Mouse (Mus musculus): ENCODE measurements around the gene Fam186b. TPM values are rescaled to one million over a fixed set of nuclear protein-coding genes. Genes with fewer than 3 reads are reported as not detected.

The Fam186b gene
- polyA plus RNA-seq, 1 experiment from 2014 or later, result 0.18 TPM

DNA sequence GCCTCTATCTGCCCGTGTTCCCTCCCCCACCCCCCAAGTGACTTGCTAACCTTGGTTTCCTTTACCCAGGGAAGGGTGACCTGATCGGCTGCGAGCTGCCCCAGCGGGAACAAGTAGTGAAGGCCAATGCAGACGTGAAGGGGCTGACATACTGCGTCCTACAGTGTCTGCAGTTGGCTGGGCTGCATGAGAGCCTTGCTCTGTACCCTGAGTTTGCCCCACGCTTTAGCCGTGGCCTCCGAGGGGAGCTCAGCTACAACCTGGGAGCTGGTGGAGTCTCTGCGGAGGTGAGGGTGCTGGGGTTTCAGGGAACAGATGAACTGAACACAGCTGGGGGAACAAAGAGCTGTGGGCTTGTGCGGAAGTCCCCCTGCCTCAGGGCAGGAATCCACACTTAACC lies 57.7 kb downstream of the Fam186b start:
- no peak overlapping the region for H3K9ac ChIP-seq
- 49% methylated on average over 11 of the region's 11 CpGs for WGBS
- H3K4me1 ChIP-seq, result peaks cover 10% of the 10 kb centered on the region; the same call in 1 of the 2 replicates
- no peaks in the 10 kb centered on the region for H3K9me3 ChIP-seq
- no peak overlapping the region for H3K4me2 ChIP-seq
- H3K27me3 ChIP-seq, result peaks cover 22% of the 10 kb centered on the region
- no peak overlapping the region for H3K4me3 ChIP-seq
- H3K36me3 ChIP-seq, result peaks cover 19% of the 10 kb centered on the region
- no peak for ATAC-seq (ENCODE audit: insufficient number of reproducible peaks, low FRiP score, low TSS enrichment, low read depth)
- no peak overlapping the region for H3K27ac ChIP-seq

DNA sequence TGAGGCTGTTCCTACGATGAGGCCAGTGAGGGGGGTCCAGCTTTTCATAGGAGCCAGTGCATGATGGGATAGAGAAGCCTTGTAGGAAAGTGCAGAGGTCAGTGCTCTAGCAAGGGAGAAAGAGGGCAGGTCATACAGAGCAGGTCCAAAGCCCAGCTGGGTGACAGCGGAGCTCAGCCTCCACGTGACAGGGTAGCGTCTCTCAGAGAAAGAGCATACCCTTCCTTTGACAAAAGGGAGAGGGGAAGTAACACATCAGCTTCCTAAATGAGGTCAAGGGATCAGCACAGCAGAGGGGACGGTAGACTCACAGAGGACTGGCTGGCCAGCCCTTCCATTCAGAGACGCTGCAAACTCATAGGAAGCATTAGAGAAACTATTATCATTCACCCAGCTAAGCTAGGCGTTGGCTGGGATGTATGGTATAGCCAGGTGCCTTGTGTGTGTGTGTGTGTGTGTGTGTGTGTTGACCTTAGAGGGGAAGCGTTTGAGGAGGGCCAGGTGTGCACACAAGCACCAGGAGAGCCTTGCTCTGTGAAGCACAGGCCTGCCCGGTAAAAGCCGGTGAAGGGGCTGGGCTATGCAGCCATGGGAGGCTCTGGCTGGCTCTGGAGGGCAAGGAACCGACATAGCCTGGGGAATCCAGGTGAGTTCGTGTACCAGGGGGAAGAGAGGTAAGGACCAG lies 61.2 kb downstream of the Fam186b start:
- H3K9me3 ChIP-seq, result no peaks in the 10 kb centered on the region
- H3K9ac ChIP-seq, result no peak overlapping the region
- peaks cover 7% of the 10 kb centered on the region; the same call in 1 of the 2 replicates for H3K4me1 ChIP-seq
- 66% methylated on average over 12 of the region's 12 CpGs for WGBS
- no peak for ATAC-seq (ENCODE audit: insufficient number of reproducible peaks, low FRiP score, low TSS enrichment, low read depth)
- H3K4me3 ChIP-seq, result no peak overlapping the region
- H3K27ac ChIP-seq, result no peak overlapping the region
- no peaks in the 10 kb centered on the region for H3K36me3 ChIP-seq
- peaks cover 48% of the 10 kb centered on the region for H3K27me3 ChIP-seq
- no peak overlapping the region for H3K4me2 ChIP-seq

- Histone ChIP-seq H3K27ac (no peak overlapping the region), H3K9me3 (no peaks in the 10 kb centered on the region), H3K4me3 (no peak overlapping the region), H3K36me3 (no peaks in the 10 kb centered on the region), H3K4me1 (peaks cover 7% of the 10 kb centered on the region; the same call in 1 of the 2 replicates), H3K27me3 (peaks cover 55% of the 10 kb centered on the region), H3K9ac (no peak overlapping the region), H3K4me2 (no peak overlapping the region)
- WGBS, result 58% methylated on average over 17 of the region's 17 CpGs
- ATAC-seq (ENCODE audit: insufficient number of reproducible peaks, low FRiP score, low TSS enrichment, low read depth), result no peak
Observed at GRCm38 (mm10) chr15:99233719-99234118, 62.0 kb downstream of the Fam186b start.

DNA sequence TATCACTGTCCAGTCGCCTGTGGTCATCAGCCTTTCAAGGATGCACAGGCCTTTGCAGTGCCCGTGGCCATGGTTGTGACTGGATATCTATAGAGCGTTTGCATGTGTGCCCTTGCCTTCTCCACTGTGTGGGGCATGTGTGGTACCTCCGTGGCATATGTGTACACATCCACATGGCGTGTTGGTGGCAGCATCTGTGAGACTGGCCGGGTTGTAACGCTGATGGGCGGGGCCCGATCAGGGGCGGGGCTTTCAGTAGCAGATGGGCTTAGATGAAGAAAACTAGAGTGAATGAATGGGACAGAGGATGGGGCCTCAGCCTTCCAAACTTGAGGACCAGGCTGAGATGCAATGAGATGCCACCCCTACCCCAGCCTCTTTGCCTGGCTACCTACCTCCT lies 63.7 kb downstream of the Fam186b start:
- Histone ChIP-seq H3K4me2 (no peak overlapping the region), H3K4me1 (peaks cover 3% of the 10 kb centered on the region; the same call in 1 of the 2 replicates), H3K9ac (no peak overlapping the region), H3K27ac (no peak overlapping the region), H3K9me3 (no peaks in the 10 kb centered on the region), H3K27me3 (peaks cover 72% of the 10 kb centered on the region), H3K4me3 (no peak overlapping the region), H3K36me3 (no peaks in the 10 kb centered on the region)
- WGBS, result 60% methylated on average over 10 of the region's 10 CpGs
- no peak for ATAC-seq (ENCODE audit: insufficient number of reproducible peaks, low FRiP score, low TSS enrichment, low read depth)

DNA sequence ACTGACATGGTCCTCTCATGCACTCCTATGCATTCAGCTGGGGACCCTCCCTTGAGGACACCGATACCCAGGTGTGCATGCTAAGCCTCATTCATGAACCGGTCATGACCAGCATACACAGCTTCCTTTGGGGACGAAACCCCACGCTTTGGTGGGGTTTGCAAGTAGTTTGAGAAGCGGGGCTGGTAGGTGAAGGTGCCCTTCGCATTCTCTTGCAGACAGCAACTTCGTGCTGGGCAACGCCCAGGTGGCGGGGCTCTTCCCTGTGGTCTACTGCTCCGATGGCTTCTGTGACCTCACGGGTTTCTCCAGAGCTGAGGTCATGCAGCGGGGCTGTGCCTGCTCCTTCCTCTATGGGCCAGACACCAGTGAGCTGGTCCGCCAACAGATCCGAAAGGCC lies 69.6 kb downstream of the Fam186b start:
- no peaks in the 10 kb centered on the region for H3K36me3 ChIP-seq
- H3K9ac ChIP-seq, result no peak overlapping the region
- H3K4me2 ChIP-seq, result no peak overlapping the region
- no peak for ATAC-seq (ENCODE audit: insufficient number of reproducible peaks, low FRiP score, low TSS enrichment, low read depth)
- no peaks in the 10 kb centered on the region for H3K9me3 ChIP-seq
- no peak overlapping the region for H3K4me3 ChIP-seq
- no peak overlapping the region for H3K27ac ChIP-seq
- peaks cover 40% of the 10 kb centered on the region for H3K4me1 ChIP-seq
- H3K27me3 ChIP-seq, result peaks cover 97% of the 10 kb centered on the region
- WGBS, result 27% methylated on average over 14 of the region's 14 CpGs

DNA sequence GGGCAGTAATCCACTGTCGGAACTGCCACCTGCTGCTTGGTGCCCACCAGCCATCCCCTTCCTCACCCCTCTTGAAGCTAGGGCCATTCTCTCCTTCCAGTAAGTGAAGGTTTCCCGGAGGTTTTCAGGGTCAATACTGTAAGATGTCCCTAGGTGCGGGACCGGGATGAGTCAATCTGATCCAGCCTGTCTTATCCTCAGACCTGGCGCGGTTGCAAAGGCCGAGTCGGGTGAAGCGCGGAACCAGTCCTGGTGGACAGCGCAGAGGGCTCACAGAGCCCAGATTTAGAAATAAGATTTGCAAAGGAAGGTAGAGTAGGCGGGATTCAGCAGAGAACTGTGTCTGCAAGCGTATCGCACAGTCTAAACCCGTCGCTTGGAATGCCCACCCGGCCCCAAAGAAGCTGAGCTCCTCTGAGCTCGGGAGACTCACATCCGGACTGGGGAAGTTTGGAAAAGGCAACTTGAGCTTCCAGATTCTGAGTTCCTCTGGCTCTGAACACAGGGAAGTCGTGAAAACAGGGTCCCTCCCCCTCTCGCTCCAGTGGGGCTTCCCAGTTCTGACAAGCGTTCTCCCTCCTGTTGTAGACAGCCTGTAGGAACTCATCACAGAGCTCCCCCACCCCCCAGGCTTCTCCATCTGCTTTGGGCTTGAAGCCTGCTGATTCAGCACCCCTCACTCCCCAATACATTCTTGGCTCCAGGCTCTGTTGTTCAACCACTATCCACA lies 70.4 kb downstream of the Fam186b start:
- Histone ChIP-seq H3K36me3 (no peaks in the 10 kb centered on the region), H3K4me1 (peaks cover 40% of the 10 kb centered on the region), H3K4me3 (peak overlapping the region; percentile 45), H3K27me3 (peaks cover 97% of the 10 kb centered on the region), H3K4me2 (peak overlapping the region; percentile 78), H3K9me3 (no peaks in the 10 kb centered on the region), H3K27ac (no peak overlapping the region), H3K9ac (no peak overlapping the region)
- ATAC-seq (ENCODE audit: insufficient number of reproducible peaks, low FRiP score, low TSS enrichment, low read depth), result peak; percentile 16; the same call in 1 of the 2 replicates
- WGBS, result under 1% methylated on average over 22 of the region's 22 CpGs

DNA sequence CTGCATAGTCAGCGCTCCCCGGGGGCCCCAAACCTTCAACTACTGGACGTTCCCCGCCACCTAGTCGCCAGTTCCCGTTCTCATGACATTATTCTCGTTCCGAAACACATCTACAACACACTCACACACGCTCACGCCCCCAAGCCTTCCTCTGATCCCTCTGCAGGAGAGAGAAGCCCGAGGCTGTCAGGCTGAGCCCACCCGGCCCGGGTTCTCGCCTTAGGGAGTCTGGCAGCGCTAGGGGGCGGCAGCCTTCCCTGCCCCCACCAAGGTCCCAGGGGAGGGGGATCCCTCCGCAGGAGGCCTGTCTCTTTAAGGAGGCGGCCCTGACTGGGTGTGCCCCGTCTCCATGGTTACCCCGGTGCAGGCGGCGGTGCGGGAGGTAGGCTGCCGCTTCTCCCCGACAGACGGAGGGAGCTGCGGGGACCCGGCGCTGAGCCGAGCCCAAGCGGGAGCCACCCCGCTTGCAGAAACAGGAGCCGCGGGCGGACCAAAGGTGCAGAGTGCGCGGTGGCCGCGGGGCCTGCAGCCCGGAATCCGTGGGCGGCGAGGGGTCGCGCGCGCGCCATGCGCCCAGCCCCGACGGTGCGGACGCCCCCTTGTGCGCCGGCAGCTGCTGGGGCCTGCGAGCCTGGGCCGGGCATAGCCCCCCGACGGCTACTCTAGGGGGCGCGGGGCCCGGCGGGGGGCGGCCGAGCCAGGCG lies 71.3 kb downstream of the Fam186b start, which contains the start of gene Kcnh3:
Gene Kcnh3 (plus strand): TSS at position 654 of the 704 bp plus-strand sequence.
- no peaks in the 10 kb centered on the region for H3K9me3 ChIP-seq
- no peaks in the 10 kb centered on the region for H3K36me3 ChIP-seq
- H3K9ac ChIP-seq, result 0 out of 2 replicates have a peak within 1 kb of the TSS, but pooled peaks have one; percentile 28
- peak within 1 kb of the TSS; percentile 45 for H3K4me3 ChIP-seq
- peaks cover 40% of the 10 kb centered on the region for H3K4me1 ChIP-seq
- H3K27ac ChIP-seq, result no peak within 1 kb of the TSS
- WGBS, result under 1% methylated on average over 64 of the region's 66 CpGs
- ATAC-seq (ENCODE audit: insufficient number of reproducible peaks, low FRiP score, low TSS enrichment, low read depth), result no peak
- peaks cover 95% of the 10 kb centered on the region for H3K27me3 ChIP-seq
- H3K4me2 ChIP-seq, result peak within 1 kb of the TSS; percentile 78

DNA sequence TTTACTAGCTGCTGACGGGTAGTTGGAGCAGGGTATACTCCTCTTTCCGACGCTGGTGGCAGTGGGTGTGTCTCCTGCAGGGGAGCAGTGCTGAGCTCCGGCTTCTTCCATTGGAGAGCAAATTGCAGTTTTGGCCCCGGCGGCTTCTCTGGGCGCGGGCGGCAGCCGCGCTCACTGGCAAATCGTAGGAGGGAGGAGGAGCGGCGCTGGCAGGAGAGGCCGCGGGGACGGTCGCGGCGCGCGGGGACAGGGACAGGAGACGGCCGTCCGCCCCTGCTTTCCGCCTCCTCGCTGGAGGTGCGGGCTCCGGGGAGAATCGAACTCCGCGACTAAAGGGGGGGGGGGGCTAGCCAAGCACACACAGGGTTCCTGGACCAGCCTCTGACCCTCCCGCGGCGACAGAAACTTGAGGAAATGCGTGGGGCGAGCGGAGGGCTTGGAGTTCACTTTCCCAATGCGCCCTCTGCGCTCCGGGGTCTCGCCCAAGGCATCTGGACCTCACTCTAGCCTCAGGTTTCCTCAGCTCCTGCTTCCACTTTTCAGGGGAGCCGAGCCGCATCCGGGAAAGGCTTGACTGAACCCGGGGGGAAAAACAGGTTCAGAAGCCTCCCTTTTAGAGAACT lies 72.0 kb downstream of the Fam186b start:
- Histone ChIP-seq H3K4me1 (peaks cover 40% of the 10 kb centered on the region), H3K36me3 (no peaks in the 10 kb centered on the region), H3K9ac (0 out of 2 replicates have a peak overlapping the region, but pooled peaks have one; percentile 28), H3K27ac (no peak overlapping the region), H3K27me3 (peaks cover 88% of the 10 kb centered on the region), H3K4me2 (peak overlapping the region; percentile 78), H3K4me3 (peak overlapping the region; percentile 45), H3K9me3 (no peaks in the 10 kb centered on the region)
- WGBS, result under 1% methylated on average over 42 of the region's 46 CpGs
- ATAC-seq (ENCODE audit: insufficient number of reproducible peaks, low FRiP score, low TSS enrichment, low read depth), result no peak

DNA sequence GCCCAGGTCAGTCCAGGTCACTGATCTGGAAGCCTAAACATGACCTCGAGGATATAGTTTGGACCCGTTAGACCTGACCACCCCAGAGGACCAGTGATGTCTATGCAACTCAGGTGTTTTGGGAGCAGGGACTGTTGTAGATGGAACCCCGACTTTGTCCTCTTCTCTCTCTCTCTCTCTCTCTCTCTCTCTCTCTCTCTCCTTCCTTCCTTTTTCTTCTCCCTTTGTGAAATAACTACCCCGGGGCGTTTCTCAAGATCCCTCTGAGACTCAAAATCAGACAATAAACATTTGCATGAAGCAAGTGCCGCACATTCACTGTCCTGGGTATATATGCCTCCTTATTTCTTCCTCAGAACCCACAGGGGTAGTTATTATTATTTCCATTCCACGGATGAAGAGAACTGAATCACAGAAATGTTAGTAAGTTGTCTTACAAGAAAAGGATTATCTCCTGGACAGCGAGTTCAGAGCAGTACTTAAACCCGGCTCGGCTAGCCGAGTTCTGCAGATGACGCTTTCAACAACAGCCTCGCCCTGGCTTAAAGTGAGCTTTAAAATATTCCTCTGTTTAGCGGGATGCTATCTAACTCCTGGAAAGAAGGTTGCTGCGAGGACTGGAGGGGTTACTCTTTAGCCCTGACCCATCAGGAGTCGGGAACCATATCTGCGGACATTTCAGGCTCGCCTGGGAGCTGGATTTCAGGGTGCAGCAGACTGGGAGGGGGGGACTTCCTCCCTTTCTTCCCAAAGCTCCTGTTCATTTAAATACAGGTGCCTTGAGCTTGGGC lies 72.7 kb downstream of the Fam186b start:
- H3K4me1 ChIP-seq, result peaks cover 40% of the 10 kb centered on the region
- WGBS, result 7% methylated on average over 18 of the region's 18 CpGs
- no peak for ATAC-seq (ENCODE audit: insufficient number of reproducible peaks, low FRiP score, low TSS enrichment, low read depth)

DNA sequence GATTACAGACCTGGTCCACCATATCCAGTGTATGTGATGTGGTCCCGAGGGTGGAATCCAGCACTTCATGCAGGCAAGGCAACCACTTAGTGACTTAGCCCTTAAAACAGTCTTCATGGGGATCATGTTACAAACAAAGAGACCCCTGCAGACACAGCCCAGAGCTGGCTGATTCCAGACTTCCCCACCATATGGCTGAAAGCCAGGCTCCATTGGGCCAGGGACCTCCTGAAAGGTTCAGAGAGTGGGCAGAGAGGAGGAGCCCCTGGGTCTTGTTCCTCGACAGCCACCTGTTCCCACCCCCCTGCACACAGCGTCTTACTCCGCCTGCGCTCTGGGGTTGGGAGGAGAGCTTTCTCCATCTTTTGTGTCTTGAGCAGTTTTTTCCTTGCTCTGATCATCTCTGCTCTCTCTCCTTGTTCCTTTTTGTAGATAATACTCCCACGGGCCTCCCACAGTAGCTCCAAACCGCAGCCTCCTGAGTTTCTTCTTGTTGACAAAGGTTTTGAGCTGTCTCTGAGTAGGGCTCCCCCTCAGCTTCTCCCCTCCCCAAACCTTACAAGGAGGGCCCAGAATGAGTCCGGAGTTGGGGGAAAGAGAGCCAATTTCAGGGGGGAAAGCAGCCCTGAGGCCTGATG lies 74.3 kb downstream of the Fam186b start:
- H3K9me3 ChIP-seq, result no peaks in the 10 kb centered on the region
- no peak overlapping the region for H3K4me2 ChIP-seq
- H3K27ac ChIP-seq, result no peak overlapping the region
- no peak for ATAC-seq (ENCODE audit: insufficient number of reproducible peaks, low FRiP score, low TSS enrichment, low read depth)
- peaks cover 66% of the 10 kb centered on the region for H3K27me3 ChIP-seq
- H3K4me1 ChIP-seq, result peaks cover 40% of the 10 kb centered on the region
- no peak overlapping the region for H3K4me3 ChIP-seq
- 7% methylated on average over 8 of the region's 8 CpGs for WGBS
- H3K9ac ChIP-seq, result no peak overlapping the region
- no peaks in the 10 kb centered on the region for H3K36me3 ChIP-seq

More for the DNA sequence above, 72.7 kb downstream of the Fam186b start:
- H3K9ac ChIP-seq, result no peak overlapping the region
- peaks cover 81% of the 10 kb centered on the region for H3K27me3 ChIP-seq
- H3K36me3 ChIP-seq, result no peaks in the 10 kb centered on the region
- no peaks in the 10 kb centered on the region for H3K9me3 ChIP-seq
- H3K4me3 ChIP-seq, result peak overlapping the region; percentile 45
- no peak overlapping the region for H3K27ac ChIP-seq
- peak overlapping the region; percentile 78 for H3K4me2 ChIP-seq
